Mouse (Mus musculus): ENCODE measurements around the gene ccdc198.

DNA sequence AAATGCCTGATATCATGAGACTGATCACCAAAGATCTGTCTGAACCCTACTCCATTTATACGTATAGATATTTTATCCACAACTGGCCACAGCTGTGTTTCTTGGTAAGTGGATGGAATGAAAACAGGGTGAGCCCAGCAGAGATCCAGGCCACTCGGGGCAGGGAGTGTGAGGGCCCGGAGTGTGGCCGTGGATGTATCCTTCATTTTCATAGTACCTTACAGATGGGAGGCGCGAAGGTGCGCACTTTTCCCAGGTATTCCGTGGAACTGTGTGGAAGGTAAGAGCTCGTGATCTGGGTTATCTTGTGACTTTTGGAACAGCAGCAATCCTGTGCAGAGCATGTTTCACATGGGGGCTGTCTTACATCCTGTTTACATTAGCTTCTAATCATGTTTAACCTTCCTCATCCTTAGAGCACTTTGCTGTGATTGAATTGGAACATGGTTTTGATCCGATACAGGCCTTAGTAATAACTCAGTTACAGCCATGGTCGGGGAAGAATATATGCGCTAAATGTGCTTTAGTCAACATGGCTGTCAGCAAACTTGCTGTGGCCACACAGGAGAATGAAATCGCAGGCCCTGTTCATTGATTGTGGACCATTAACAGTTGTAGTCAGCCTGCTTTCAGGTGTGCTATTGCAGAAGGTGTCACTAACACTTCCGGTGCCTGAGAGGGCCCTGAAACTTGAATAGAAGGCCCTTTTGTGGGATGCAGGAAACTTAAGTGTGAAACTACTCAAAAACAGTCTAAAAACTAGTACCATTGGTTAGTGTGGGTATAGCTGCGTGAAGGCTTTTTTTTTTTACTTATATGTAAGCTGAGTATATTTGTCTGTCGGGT lies 71.8 kb downstream of the ccdc198 start:
- no peak for TF ChIP-seq EP300 (optimal IDR thresholded peaks at IDR 0.05)
- no peak for TF ChIP-seq CTCF (IDR thresholded peaks at IDR 0.05; ENCODE audit: low read depth)

All from stomach, postnatal 0 days (tissue).